Mouse (Mus musculus) ES-E14 (cell line): Measurements from ENCODE around the gene Gm5108.

Experiments
- CHD2 ChIP-seq: IDR thresholded peaks from 2 replicates; pipeline ENCODE4 v1.6.1; 2014; ENCODE audit warnings: mild to moderate bottlenecking, low read depth, low read length, inconsistent platforms
- HCFC1 ChIP-seq: IDR thresholded peaks from 2 replicates; pipeline ENCODE4 v1.6.1; 2012; ENCODE audit warnings: low read length, inconsistent platforms, borderline replicate concordance; ENCODE audit not compliant: insufficient read depth
- MAFK ChIP-seq: IDR thresholded peaks from 2 replicates; pipeline ENCODE4 v1.6.1; 2014; ENCODE audit warnings: mild to moderate bottlenecking, low read depth, low read length, inconsistent platforms; ENCODE audit not compliant: insufficient read depth
- ZC3H11A ChIP-seq: IDR thresholded peaks from 2 replicates; pipeline ENCODE4 v1.6.1; 2012; ENCODE audit warnings: low read depth, mild to moderate bottlenecking, inconsistent platforms, low read length, borderline replicate concordance
- ZNF384 ChIP-seq: IDR thresholded peaks from 2 replicates; pipeline ENCODE4 v1.6.1; 2012; ENCODE audit warnings: low read depth, low read length, inconsistent platforms

DNA sequence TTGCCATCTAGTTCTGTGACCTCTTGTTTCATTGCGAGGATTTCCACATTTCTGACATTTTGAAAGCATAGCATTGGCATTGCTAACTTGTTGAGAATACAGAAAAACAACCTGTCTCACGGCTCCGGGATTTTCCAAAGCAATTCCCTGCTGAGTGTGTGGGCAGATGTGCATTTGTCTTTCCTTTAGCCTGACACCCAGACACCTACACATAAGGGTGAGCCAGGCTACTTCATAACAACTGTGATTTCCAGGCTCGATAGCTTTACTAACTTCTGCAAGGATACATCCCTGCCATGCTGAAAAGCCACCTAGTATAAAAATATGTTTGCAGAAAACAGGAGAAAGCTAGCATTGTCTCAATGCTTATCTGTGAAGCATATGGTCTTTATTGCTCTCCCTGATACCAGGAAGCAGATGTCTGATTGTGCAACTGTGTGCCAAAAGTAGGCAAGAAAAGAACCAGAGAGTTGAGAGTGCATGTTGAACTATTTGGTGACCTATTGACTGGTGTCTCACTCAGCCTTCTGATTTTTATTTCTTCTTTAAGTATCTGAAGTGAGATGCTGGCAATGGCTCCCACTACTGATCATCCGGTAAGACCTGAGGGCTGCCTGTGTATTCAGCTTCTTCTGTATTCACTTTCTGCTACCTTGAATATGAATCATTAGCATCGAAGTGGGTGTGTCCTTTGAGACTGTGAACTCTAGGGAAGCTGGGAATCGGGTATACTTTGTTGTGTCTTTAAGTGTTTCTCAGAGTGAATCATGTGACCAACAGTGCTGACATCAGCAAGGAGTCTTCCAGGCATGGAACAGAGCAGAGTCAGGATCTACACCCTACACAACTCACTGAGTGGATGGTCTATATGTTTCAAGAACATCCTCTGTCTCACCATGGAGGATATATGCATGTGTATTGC, 20.5 kb downstream of the Gm5108 start:
- TF ChIP-seq MAFK (no peak), ZNF384 (no peak), HCFC1 (no peak), CHD2 (no peak), ZC3H11A (no peak)
